8 mouse cellular contexts compared by ENCODE assay signal in the genomic region with DNA sequence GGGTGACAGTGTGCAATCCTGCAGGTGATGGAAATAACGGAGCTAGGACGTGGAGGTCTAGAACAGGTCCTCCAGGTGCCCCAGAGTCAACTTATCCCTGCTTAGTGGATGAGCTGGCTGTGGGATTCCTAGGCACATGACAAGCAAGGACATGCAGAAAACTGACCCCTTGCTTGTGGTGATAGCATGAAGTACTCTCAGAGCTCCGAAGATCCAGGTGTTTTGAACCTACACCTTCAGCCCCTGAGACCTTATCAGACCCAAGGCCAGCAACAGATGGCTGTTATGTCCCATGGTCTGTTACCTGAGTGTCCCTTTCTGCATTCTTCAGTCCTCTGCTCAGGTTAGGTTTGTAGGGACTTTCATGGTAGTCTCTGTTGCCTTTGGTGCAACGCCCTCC. TPM values are rescaled to one million over a fixed set of nuclear protein-coding genes. Genes with fewer than 3 reads are reported as not detected.
DNase-seq lines count a peak whose midpoint lies in the region; ATAC-seq and TF ChIP-seq lines count a peak whose summit lies in the region.

No protein-coding gene starts in this region.

- H3K27ac ChIP-seq in cerebellum, adult 2 months (ENCODE audit: insufficient read depth, low read length) = no peak overlapping the region
- H3K27ac ChIP-seq in forebrain, embryonic 16.5 days (ENCODE audit: low read length) = no peak overlapping the region
- H3K27ac ChIP-seq in liver, postnatal 0 days (ENCODE audit: low read depth) = no peak overlapping the region

- H3K4me1 ChIP-seq in cerebellum, adult 2 months (ENCODE audit: control insufficient read depth, insufficient read depth, low read length) = no peaks in the 10 kb centered on the region
- H3K4me1 ChIP-seq in forebrain, embryonic 16.5 days (replicated peaks; ENCODE audit: control insufficient read depth, insufficient read depth, low read length) = peaks cover 19% of the 10 kb centered on the region
- H3K4me1 ChIP-seq in liver, postnatal 0 days (ENCODE audit: insufficient read depth) = peaks cover 10% of the 10 kb centered on the region

- 33% methylated on average over 4 of the region's 4 CpGs for WGBS in cerebellum, adult 2 months
- WGBS in forebrain, embryonic 16.5 days = 27% methylated on average over 4 of the region's 4 CpGs
- WGBS in liver, postnatal 0 days (ENCODE audit: insufficient replicate concordance) = 23% methylated on average over 4 of the region's 4 CpGs

- peak overlapping the region; percentile 25 for H3K4me3 ChIP-seq in cerebellum, adult 2 months (replicated peaks; ENCODE audit: insufficient read depth, low read depth, low read length)
- H3K4me3 ChIP-seq in forebrain, embryonic 16.5 days (replicated peaks; ENCODE audit: low read length) = peak overlapping the region; percentile 60
- peak overlapping the region; percentile 55 for H3K4me3 ChIP-seq in liver, postnatal 0 days (ENCODE audit: low read depth, low read length)

- no peaks in the 10 kb centered on the region; the same call in 1 of the 2 replicates for H3K27me3 ChIP-seq in cerebellum, adult 2 months (ENCODE audit: control insufficient read depth, insufficient read depth, low read length)
- H3K27me3 ChIP-seq in forebrain, embryonic 16.5 days (replicated peaks; ENCODE audit: control insufficient read depth, insufficient read depth, low read length) = peaks cover 30% of the 10 kb centered on the region
- peaks cover 22% of the 10 kb centered on the region for H3K27me3 ChIP-seq in liver, postnatal 0 days (ENCODE audit: insufficient read depth, low read length)

- no peak for ATAC-seq in forebrain, embryonic 16.5 days
- no peak for ATAC-seq in liver, postnatal 0 days
- ATAC-seq in inflammation-experienced regulatory T-cells, adult 6 months = no peak

- H3K9ac ChIP-seq in forebrain, embryonic 16.5 days (replicated peaks; ENCODE audit: low read depth, low read length) = peak overlapping the region; percentile 56
- H3K9ac ChIP-seq in liver, postnatal 0 days (replicated peaks) = no peak overlapping the region

- H3K9me3 ChIP-seq in forebrain, embryonic 16.5 days (ENCODE audit: control insufficient read depth, low read length) = no peaks in the 10 kb centered on the region
- no peaks in the 10 kb centered on the region for H3K9me3 ChIP-seq in liver, postnatal 0 days (ENCODE audit: low read length)

- no peak for DNase-seq in cerebellum, adult 2 months
- DNase-seq in cerebellum, adult 9-11 months = no peak
- DNase-seq in CD4-positive helper T cell, adult 2 months (ENCODE audit: low read depth, low spot score) = peak; percentile 4
- no peak for DNase-seq in liver, postnatal 0 days
- DNase-seq in right cerebral cortex, postnatal 4 days = no peak
- no peak for DNase-seq in adrenal gland, postnatal 4 days (ENCODE audit: low spot score in 2 of 2)

- H3K36me3 ChIP-seq in forebrain, embryonic 16.5 days (ENCODE audit: control insufficient read depth, insufficient read depth) = no peaks in the 10 kb centered on the region
- H3K36me3 ChIP-seq in liver, postnatal 0 days (replicated peaks; ENCODE audit: insufficient read depth, low read length) = no peaks in the 10 kb centered on the region

- no peak for TF ChIP-seq POLR2A in cerebellum, adult 2 months (IDR thresholded peaks at IDR 0.05; ENCODE audit: borderline replicate concordance, insufficient read depth, low read length)

- H3K4me2 ChIP-seq in forebrain, embryonic 16.5 days (ENCODE audit: low read length) = peak overlapping the region; percentile 57
- H3K4me2 ChIP-seq in liver, postnatal 0 days (ENCODE audit: low read depth, low read length) = peak overlapping the region; percentile 89

- no peak for TF ChIP-seq EP300 in liver, postnatal 0 days (IDR thresholded peaks at IDR 0.05; ENCODE audit: low read depth)

- TF ChIP-seq CTCF in cerebellum, adult 2 months (IDR thresholded peaks at IDR 0.05; ENCODE audit: borderline replicate concordance, insufficient read depth, low read depth, low read length) = no peak
- TF ChIP-seq CTCF in liver, postnatal 0 days (IDR thresholded peaks at IDR 0.05; ENCODE audit: low read depth) = no peak

RNA-seq across cellular contexts. Expression of gene Serpine2, which starts 2.0 kb away (rescaled TPM):
- polyA plus RNA-seq in cerebellum, adult 2 months (2012; rRNA removed) = 120 and 141 TPM in 2 replicates
- 65.2 and 82.0 TPM in 2 replicates for polyA plus RNA-seq in forebrain, embryonic 16.5 days (2015; fragmentation: Nextera tagmentation; extraction: Ambion mirVana)
- polyA plus RNA-seq in liver, postnatal 0 days (2015; fragmentation: Nextera tagmentation; extraction: Ambion mirVana) = 9.3 and 9.4 TPM in 2 replicates
- 10 to 100 TPM; 20.1 to 31.4 TPM for total RNA-seq in adrenal gland, postnatal 4 days (2021)
- polyA plus RNA-seq in inflammation-experienced regulatory T-cells, adult 6 months (2017; shearing (Covaris generic)) = 1 to 10 TPM in 1 of 3 experiments, under 1 TPM in 1, not detected in 1; 0.61 to 7.7 TPM
